Mouse (Mus musculus): ENCODE data around the gene Ect2l.
"Not testable (repeated sequence)": the region's sequence is repeated elsewhere in the genome, so short reads cannot be mapped to it uniquely, and the experiment has no call there.

The Ect2l gene

GRCm38 (mm10) chr10:18191706-18192105 lies 19.0 kb downstream of the Ect2l start:
- DNase-seq (ENCODE audit: low read depth), result no peak

- DNase-seq (ENCODE audit: low read depth), result no peak
Measured at GRCm38 (mm10) chr10:18189498-18189897, 21.2 kb downstream of the Ect2l start.

GRCm38 (mm10) chr10:18188564-18188963 lies 22.1 kb downstream of the Ect2l start:
- no peak for DNase-seq (ENCODE audit: low read depth)

GRCm38 (mm10) chr10:18182246-18182645 lies 28.4 kb downstream of the Ect2l start:
- no peak for DNase-seq (ENCODE audit: low read depth)

GRCm38 (mm10) chr10:18177304-18177703 lies 33.4 kb downstream of the Ect2l start:
- DNase-seq (ENCODE audit: low read depth), result no peak

- no peak for DNase-seq (ENCODE audit: low read depth)
Measured at GRCm38 (mm10) chr10:18176722-18177121, 34.0 kb downstream of the Ect2l start.

GRCm38 (mm10) chr10:18175087-18175486 lies 35.6 kb downstream of the Ect2l start:
- DNase-seq (ENCODE audit: low read depth), result no peak

GRCm38 (mm10) chr10:18162435-18162971 lies 48.2 kb downstream of the Ect2l start:
- no peak for DNase-seq (ENCODE audit: low read depth)

- no peak for DNase-seq (ENCODE audit: low read depth)
Measured at GRCm38 (mm10) chr10:18147224-18147623, 63.5 kb downstream of the Ect2l start.

GRCm38 (mm10) chr10:18142231-18142630 lies 68.5 kb downstream of the Ect2l start:
- no peak for DNase-seq (ENCODE audit: low read depth)

GRCm38 (mm10) chr10:18141389-18141788 lies 69.3 kb downstream of the Ect2l start:
- no peak for DNase-seq (ENCODE audit: low read depth)

- no peak for DNase-seq (ENCODE audit: low read depth)
Measured at GRCm38 (mm10) chr10:18139615-18140014, 71.1 kb downstream of the Ect2l start.

- DNase-seq (ENCODE audit: low read depth), result not testable (repeated sequence)
Measured at GRCm38 (mm10) chr10:18138853-18139503, 71.7 kb downstream of the Ect2l start.

GRCm38 (mm10) chr10:18131666-18132650 lies 78.7 kb downstream of the Ect2l start:
- no peak for DNase-seq (ENCODE audit: low read depth)

GRCm38 (mm10) chr10:18130276-18130675 lies 80.4 kb downstream of the Ect2l start:
- no peak for DNase-seq (ENCODE audit: low read depth)

GRCm38 (mm10) chr10:18118336-18118735 lies 92.4 kb downstream of the Ect2l start:
- DNase-seq (ENCODE audit: low read depth), result no peak

- no peak for DNase-seq (ENCODE audit: low read depth)
Measured at GRCm38 (mm10) chr10:18113473-18114093, 97.1 kb downstream of the Ect2l start.

GRCm38 (mm10) chr10:18110940-18111339 lies 99.8 kb downstream of the Ect2l start:
- no peak for DNase-seq (ENCODE audit: low read depth)

GRCm38 (mm10) chr10:18107471-18107870 lies 103.2 kb downstream of the Ect2l start:
- DNase-seq (ENCODE audit: low read depth), result peak; percentile 6

GRCm38 (mm10) chr10:18102166-18102565 lies 108.5 kb downstream of the Ect2l start:
- DNase-seq (ENCODE audit: low read depth), result no peak

- no peak for DNase-seq (ENCODE audit: low read depth)
Measured at GRCm38 (mm10) chr10:18090691-18091090, 120.0 kb downstream of the Ect2l start.

GRCm38 (mm10) chr10:18082772-18083171 lies 127.9 kb downstream of the Ect2l start:
- DNase-seq (ENCODE audit: low read depth), result no peak

Data from fibroblast of lung, adult 2 months (primary cell).